Mouse (Mus musculus) bone marrow, adult 2 months (tissue): ENCODE results near the gene Colgalt1.

ENCODE experiments used
- CTCF ChIP-seq: fragments of 200-500 bp; IDR thresholded peaks from 2 replicates; pipeline ENCODE4 v1.5.1; 2011; ENCODE audit warnings: low read length, control low read depth; ENCODE audit not compliant: control insufficient read depth, insufficient read depth
- POLR2A ChIP-seq: fragments of 200-500 bp; IDR thresholded peaks from 2 replicates; pipeline ENCODE4 v1.6.1; 2011; ENCODE audit warnings: low read depth, mild to moderate bottlenecking, control low read depth, low read length, borderline replicate concordance; ENCODE audit not compliant: control insufficient read depth

- no peak for TF ChIP-seq CTCF
- no peak for TF ChIP-seq POLR2A
These were observed 27.5 kb downstream of the Colgalt1 start for GRCm38 (mm10) chr8:71638321-71638720.
